Mouse (Mus musculus) embryonic facial prominence, embryonic 10.5 days (tissue): ENCODE data around the gene Rpl36. TPM values are rescaled to one million over a fixed set of nuclear protein-coding genes. Genes with fewer than 3 reads are reported as not detected.
A peak's percentile ranks its signal among the peaks of the same experiment; 100 is the strongest.
"Not testable (repeated sequence)": the region's sequence is repeated elsewhere in the genome, so short reads cannot be mapped to it uniquely, and the experiment has no call there.

ENCODE experiments used
- DNase-seq: peaks from one replicate; pipeline ENCODE4 v3.0.0-alpha.2; 2017; ENCODE audit warnings: low spot score
- H3K27ac ChIP-seq: fragments of 300-500 bp; sonication (generic); replicated peaks from 2 replicates; pipeline ENCODE4 v1.5.1; 2016; ENCODE audit warnings: mild to moderate bottlenecking
- H3K27me3 ChIP-seq: fragments of 300-500 bp; sonication (generic); replicated peaks from 2 replicates; pipeline ENCODE4 v1.6.1; 2016; ENCODE audit warnings: low read depth, mild to moderate bottlenecking; ENCODE audit not compliant: poor library complexity, severe bottlenecking
- H3K36me3 ChIP-seq: fragments of 300-500 bp; sonication (generic); replicated peaks from 2 replicates; pipeline ENCODE4 v1.6.1; 2016; ENCODE audit warnings: mild to moderate bottlenecking, moderate library complexity
- H3K4me1 ChIP-seq: fragments of 300-500 bp; sonication (generic); 2 replicates; pipeline ENCODE4 v1.6.1; 2016
- H3K4me3 ChIP-seq: fragments of 300-500 bp; sonication (generic); 2 replicates; pipeline ENCODE4 v1.5.1; 2016; ENCODE audit warnings: mild to moderate bottlenecking, moderate library complexity
- H3K9me3 ChIP-seq: fragments of 300-500 bp; sonication (generic); 2 replicates; pipeline ENCODE4 v1.6.1; 2016; ENCODE audit warnings: mild to moderate bottlenecking
- whole genome bisulfite sequencing: fragments of 180-500 bp; shearing (Covaris S2); methylation state at CpG from one replicate; pipeline ENCODE4 v1.1.7; 2016; 5-methylcytosine and 5-hydroxymethylcytosine counted together
- polyA plus RNA-seq: library from polyadenylated mRNA; unstranded; fragments of >200 nt; fragmentation: Nextera tagmentation; extraction: Ambion mirVana; gene quantifications from 2 replicates; pipeline ENCODE4 v1.2.1, GENCODE M21; 2016

The Rpl36 gene
- polyA plus RNA-seq, 1 experiment from 2014 or later, result 1,580 TPM

GRCm38 (mm10) chr17:56629800-56630781 lies 16.9 kb downstream of the Rpl36 start:
- H3K9me3 ChIP-seq, H3K36me3 ChIP-seq, H3K27ac ChIP-seq, DNase-seq, H3K27me3 ChIP-seq, H3K4me3 ChIP-seq: not testable (repeated sequence)
- WGBS, result 89% methylated on average over 27 of the region's 27 CpGs
- H3K4me1 ChIP-seq, result peaks cover 27% of the 10 kb centered on the region

DNA sequence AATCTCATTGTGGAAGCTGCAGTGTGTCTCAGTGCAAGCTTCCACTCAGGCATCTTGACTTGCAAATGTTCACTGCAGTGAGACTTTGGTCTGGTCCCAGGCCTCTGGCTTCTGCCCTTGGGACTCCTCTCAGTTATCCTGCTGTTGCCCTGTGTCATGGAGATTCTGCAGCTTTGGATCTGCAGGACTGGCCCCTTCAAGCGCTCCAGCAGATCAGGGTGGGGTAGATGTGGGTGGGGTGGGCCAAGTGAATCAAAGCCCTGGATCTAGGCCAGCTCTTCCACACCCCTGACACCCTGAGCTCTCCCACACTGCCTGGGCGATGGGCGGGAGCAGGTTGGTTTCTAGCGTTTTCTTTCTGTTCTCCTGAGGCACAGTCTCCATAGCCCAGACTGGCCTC lies 18.6 kb downstream of the Rpl36 start:
- Histone ChIP-seq H3K27me3 (no peaks in the 10 kb centered on the region), H3K9me3 (no peaks in the 10 kb centered on the region), H3K4me1 (peaks cover 11% of the 10 kb centered on the region), H3K36me3 (no peaks in the 10 kb centered on the region), H3K4me3 (no peak overlapping the region), H3K27ac (no peak overlapping the region)
- no peak for DNase-seq
- WGBS, result 59% methylated on average over 4 of the region's 4 CpGs

- Histone ChIP-seq H3K9me3 (no peaks in the 10 kb centered on the region), H3K27me3 (no peaks in the 10 kb centered on the region), H3K27ac (no peak overlapping the region), H3K4me1 (no peaks in the 10 kb centered on the region), H3K36me3 (no peaks in the 10 kb centered on the region), H3K4me3 (no peak overlapping the region)
- no peak for DNase-seq
- 88% methylated on average over 6 of the region's 6 CpGs for WGBS
These were observed 20.8 kb downstream of the Rpl36 start for GRCm38 (mm10) chr17:56634023-56634422.

DNA sequence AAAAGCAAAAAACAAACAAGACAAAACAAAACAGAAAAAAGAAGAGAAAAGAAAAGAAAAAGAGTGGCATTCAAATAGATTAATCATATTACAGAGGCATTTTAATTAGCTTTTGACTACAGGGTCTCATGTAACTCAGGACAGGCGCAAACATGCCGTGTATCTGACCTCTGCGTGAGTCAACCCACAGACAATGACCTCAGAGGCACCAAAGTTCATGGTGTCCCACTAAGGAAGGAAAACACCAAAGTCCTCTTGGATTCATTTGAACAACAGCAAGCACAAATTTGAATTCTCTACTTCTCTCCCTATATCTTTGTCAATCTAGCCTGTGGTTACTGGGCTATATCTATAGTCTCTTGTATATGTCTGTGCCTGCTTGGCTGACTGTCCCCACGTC lies 30.0 kb downstream of the Rpl36 start:
- H3K4me1 ChIP-seq, result peaks cover 5% of the 10 kb centered on the region; the same call in 1 of the 2 replicates
- H3K9me3 ChIP-seq, result no peaks in the 10 kb centered on the region
- 87% methylated on average over 4 of the region's 4 CpGs for WGBS
- H3K4me3 ChIP-seq, result no peak overlapping the region
- H3K27me3 ChIP-seq, result no peaks in the 10 kb centered on the region
- H3K36me3 ChIP-seq, result no peaks in the 10 kb centered on the region
- no peak overlapping the region for H3K27ac ChIP-seq
- no peak for DNase-seq

- no peaks in the 10 kb centered on the region for H3K36me3 ChIP-seq
- H3K4me1 ChIP-seq, result peaks cover 5% of the 10 kb centered on the region; the same call in 1 of the 2 replicates
- H3K27ac ChIP-seq, result no peak overlapping the region
- no peak overlapping the region for H3K4me3 ChIP-seq
- H3K9me3 ChIP-seq, result no peaks in the 10 kb centered on the region
- H3K27me3 ChIP-seq, result no peaks in the 10 kb centered on the region
- DNase-seq, result no peak
- WGBS, result 67% methylated on average over 12 of the region's 13 CpGs
These were observed 34.3 kb downstream of the Rpl36 start for GRCm38 (mm10) chr17:56647546-56647945.

- H3K9me3 ChIP-seq, result no peaks in the 10 kb centered on the region
- 39% methylated on average over 10 of the region's 10 CpGs for WGBS
These were observed 38.6 kb downstream of the Rpl36 start for GRCm38 (mm10) chr17:56651801-56652200.

DNA sequence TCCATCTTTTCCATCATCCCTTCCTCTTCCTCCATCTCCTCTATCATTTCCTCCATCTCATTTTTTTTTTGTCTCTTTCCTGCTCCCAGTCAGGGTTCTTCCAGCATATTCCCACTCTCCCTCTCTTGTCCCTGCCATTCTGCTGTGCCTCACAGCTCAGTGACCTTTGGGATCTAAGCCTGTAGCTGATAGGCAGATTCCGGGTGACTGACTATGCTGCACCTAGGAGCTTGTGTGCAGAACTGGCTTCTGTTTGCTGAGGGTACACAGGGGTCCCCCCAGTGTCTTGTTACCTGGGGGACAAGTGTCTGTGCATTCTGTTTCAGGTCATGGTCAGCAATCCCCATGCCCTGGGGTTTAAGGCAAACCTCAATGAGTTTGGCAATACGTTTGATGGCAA lies 41.6 kb downstream of the Rpl36 start:
- no peaks in the 10 kb centered on the region for H3K4me1 ChIP-seq
- no peaks in the 10 kb centered on the region for H3K36me3 ChIP-seq
- H3K27ac ChIP-seq, result no peak overlapping the region
- no peaks in the 10 kb centered on the region for H3K9me3 ChIP-seq
- DNase-seq, result no peak
- no peaks in the 10 kb centered on the region for H3K27me3 ChIP-seq
- no peak overlapping the region for H3K4me3 ChIP-seq
- WGBS, result 82% methylated on average over 2 of the region's 2 CpGs

More at GRCm38 (mm10) chr17:56651801-56652200, 38.6 kb downstream of the Rpl36 start:
- Histone ChIP-seq H3K27ac (no peak overlapping the region), H3K27me3 (no peaks in the 10 kb centered on the region), H3K4me3 (no peak overlapping the region), H3K4me1 (peaks cover 5% of the 10 kb centered on the region; the same call in 1 of the 2 replicates), H3K36me3 (no peaks in the 10 kb centered on the region)
- DNase-seq, result no peak

GRCm38 (mm10) chr17:56655311-56655710 lies 42.1 kb downstream of the Rpl36 start:
- 89% methylated on average over 3 of the region's 3 CpGs for WGBS
- no peaks in the 10 kb centered on the region for H3K9me3 ChIP-seq
- no peak for DNase-seq
- no peak overlapping the region for H3K4me3 ChIP-seq
- H3K36me3 ChIP-seq, result no peaks in the 10 kb centered on the region
- no peaks in the 10 kb centered on the region for H3K27me3 ChIP-seq
- H3K27ac ChIP-seq, result no peak overlapping the region
- H3K4me1 ChIP-seq, result no peaks in the 10 kb centered on the region

DNA sequence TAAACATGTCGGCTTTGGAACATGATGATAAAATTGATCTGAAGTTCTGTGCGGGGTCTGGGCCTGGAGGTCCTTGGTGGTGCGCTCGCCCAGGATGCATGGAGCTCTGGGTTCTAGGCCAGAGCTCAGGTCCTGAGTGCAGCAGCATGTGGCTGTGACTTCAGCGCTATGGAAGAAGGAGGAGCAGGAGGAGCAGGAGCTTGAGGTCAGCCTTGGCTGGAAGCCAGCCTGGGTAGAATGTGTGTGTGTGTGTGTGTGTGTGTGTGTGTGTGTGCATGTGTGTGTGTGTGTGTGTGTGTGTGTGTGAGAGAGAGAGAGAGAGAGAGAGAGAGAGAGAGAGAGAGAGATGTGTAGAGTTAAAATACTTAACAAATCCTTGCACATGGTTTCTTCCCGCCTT lies 43.0 kb downstream of the Rpl36 start:
- H3K4me1 ChIP-seq, result no peaks in the 10 kb centered on the region; the same call in 1 of the 2 replicates
- DNase-seq, result no peak
- no peak overlapping the region for H3K4me3 ChIP-seq
- H3K27ac ChIP-seq, result no peak overlapping the region
- H3K9me3 ChIP-seq, result no peaks in the 10 kb centered on the region
- WGBS, result 87% methylated on average over 6 of the region's 6 CpGs
- H3K36me3 ChIP-seq, result no peaks in the 10 kb centered on the region
- H3K27me3 ChIP-seq, result no peaks in the 10 kb centered on the region

DNA sequence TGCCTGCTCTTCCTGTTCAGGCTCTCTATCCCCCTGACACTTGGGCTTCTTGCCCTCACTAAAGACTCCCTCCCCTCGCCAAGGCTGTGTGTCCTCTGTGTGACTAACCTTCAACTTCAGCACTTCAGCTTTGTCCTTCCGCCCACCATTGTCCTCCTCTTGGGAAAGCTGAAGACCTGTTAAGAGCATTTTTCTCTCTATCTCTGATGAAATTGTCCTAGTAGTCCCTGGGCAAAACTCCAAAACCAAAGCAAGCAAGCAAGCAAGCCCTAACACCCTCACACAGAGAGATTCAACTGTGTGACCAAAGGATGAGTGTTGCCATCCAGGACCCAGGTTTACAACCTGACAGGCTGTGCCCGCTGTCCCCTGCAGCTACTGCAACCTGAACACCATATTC lies 50.4 kb downstream of the Rpl36 start:
- H3K4me3 ChIP-seq, result peak overlapping the region; percentile 47
- peaks cover 23% of the 10 kb centered on the region for H3K4me1 ChIP-seq
- no peak for DNase-seq
- H3K27me3 ChIP-seq, result peaks cover 21% of the 10 kb centered on the region
- no peaks in the 10 kb centered on the region for H3K36me3 ChIP-seq
- WGBS, result 59% methylated on average over 3 of the region's 3 CpGs
- H3K27ac ChIP-seq, result peak overlapping the region; percentile 80
- no peaks in the 10 kb centered on the region for H3K9me3 ChIP-seq

Other genes with a start within 250 kb of the Rpl36 start
- 85.0 and 86.4 TPM in 2 replicates for gene Ptprs, start 136.9 kb upstream of the Rpl36 start, polyA plus RNA-seq
- gene Znrf4, start 101.0 kb upstream of the Rpl36 start, polyA plus RNA-seq, result not detected in 2 replicates
- gene Gm20219, start 59.0 kb upstream of the Rpl36 start, polyA plus RNA-seq, result 0.96 and 1.2 TPM in 2 replicates
- 92.4 and 98.6 TPM in 2 replicates for gene Safb2, start 28.8 kb upstream of the Rpl36 start, polyA plus RNA-seq
- gene Safb, start 28.6 kb upstream of the Rpl36 start, polyA plus RNA-seq, result 158 and 162 TPM in 2 replicates
- gene 2410015M20Rik, start 3.6 kb upstream of the Rpl36 start, polyA plus RNA-seq, result 190 and 205 TPM in 2 replicates
- gene Lonp1, start 13.5 kb downstream of the Rpl36 start, polyA plus RNA-seq, result 56.5 and 59.0 TPM in 2 replicates
- gene Catsperd, start 14.7 kb downstream of the Rpl36 start, polyA plus RNA-seq, result 0.73 and 0.77 TPM in 2 replicates
- 132 and 138 TPM in 2 replicates for gene Ranbp3, start 59.9 kb downstream of the Rpl36 start, polyA plus RNA-seq
- gene Ndufa11, start 104.4 kb downstream of the Rpl36 start, polyA plus RNA-seq, result 388 and 402 TPM in 2 replicates
- 14.1 and 14.5 TPM in 2 replicates for gene Vmac, start 104.6 kb downstream of the Rpl36 start, polyA plus RNA-seq
- gene Nrtn, start 144.1 kb downstream of the Rpl36 start, polyA plus RNA-seq, result 4.5 and 4.7 TPM in 2 replicates
- gene Dus3l, start 151.3 kb downstream of the Rpl36 start, polyA plus RNA-seq, result 45.0 and 45.6 TPM in 2 replicates
- 1.7 and 1.8 TPM in 2 replicates for gene Prr22, start 156.8 kb downstream of the Rpl36 start, polyA plus RNA-seq
- gene Rfx2, start 217.6 kb downstream of the Rpl36 start, polyA plus RNA-seq, result 4.0 and 5.3 TPM in 2 replicates